Mouse (Mus musculus) layer of hippocampus, adult 9-10 months (tissue): ENCODE measurements around the gene 1700123O20Rik.

ENCODE experiments used
- DNase-seq: peaks from one replicate; pipeline ENCODE4 v3.0.0; 2022; ENCODE audit warnings: low spot score

The 1700123O20Rik gene

DNA sequence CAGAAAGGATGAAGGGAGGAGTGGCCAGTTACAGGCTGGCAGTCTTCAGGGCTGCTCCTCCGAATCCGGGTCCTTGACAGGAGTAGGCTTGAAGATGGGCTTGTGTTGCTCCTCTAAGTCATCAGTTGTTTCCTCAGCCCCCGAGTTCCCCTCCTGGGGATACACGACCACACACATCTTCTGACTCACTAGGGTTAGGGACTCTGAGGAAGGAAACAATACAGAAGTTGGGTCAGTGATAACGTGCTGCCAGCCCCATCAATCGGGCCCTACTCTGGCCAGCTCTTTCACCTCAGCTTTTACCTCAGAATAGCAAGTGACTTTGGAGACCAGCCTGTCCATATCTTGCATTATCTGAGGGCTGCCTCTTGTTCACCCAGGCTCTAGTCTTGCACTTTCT is 38.0 kb downstream of the 1700123O20Rik start:
- DNase-seq = no peak

DNA sequence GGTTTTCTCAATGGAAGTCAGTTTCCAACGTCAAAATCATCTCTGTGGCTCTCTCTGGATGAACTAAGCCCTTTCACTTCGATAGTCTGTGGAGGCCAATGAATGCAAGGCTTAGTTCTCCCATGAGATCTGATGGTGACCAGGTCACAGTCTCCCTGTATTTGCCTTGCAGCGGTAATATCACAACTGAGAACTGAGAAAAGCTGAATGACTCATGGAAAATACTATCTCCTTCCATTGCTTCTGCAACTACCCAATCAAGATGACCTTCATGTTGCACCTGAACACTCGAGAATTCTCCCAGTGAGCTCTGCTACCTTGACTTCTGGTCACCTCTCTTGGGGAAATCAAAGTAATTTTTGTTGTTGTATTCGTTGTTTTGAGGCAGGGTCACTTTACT is 41.5 kb downstream of the 1700123O20Rik start:
- DNase-seq = no peak

GRCm38 (mm10) chr14:54728823-54729653 is 43.0 kb downstream of the 1700123O20Rik start:
- DNase-seq = no peak

DNA sequence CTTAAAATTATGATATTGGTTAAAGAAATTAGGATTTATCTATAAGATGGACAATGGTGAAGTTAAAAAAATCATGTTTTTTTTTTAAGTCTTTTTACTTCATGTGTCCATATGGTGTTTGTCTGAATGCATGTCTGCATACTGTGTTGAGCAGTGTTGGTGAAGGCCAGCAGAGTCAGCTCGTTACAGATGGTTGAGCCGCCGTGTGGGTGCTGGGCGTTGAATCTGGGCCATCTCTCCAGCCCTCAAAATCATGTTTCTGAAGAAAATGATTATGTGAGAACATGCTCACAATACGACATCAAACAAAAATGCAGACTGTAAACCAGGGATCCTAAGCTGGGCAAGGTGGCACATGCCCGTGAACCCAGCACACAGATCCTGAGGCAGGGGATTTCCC is 44.3 kb downstream of the 1700123O20Rik start:
- DNase-seq = no peak

DNA sequence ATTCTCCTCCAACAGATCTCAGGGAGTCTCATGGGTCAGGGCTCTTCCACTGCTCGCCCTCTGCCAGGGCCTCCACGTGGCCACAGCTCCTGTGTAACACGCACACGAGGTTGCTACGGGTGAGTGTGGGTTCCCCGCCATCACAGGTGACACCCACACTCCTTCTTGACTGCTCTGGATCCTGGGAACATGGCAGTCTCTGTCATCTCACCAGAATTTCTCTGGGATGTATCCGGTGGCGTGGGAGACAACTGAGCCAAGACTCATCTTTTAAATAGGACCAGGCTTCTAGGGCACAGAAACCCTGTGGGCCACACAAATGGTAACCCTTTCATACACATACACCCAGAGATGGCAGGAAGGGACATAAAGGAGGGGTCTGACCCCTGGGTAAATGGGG is 46.2 kb downstream of the 1700123O20Rik start:
- no peak for DNase-seq

DNA sequence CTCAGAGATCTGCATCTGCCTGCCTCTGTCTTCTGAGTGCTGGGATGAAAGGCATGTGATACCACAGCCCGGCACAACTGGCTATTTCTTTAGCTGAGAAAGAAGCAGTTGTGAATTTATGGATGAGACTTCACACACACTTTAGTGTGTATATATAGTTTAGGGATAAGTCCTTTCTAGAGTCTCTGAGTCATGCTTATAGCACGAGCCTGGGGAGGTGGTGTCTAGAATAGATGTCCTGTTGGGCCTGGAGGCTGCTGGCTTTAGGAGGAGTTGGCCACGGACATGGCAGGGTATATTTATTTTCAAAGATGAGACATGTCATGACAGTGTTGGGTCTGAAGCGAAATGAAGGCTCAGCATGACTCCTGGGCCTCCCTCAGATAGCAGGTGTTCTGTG is 48.0 kb downstream of the 1700123O20Rik start:
- DNase-seq = no peak

DNA sequence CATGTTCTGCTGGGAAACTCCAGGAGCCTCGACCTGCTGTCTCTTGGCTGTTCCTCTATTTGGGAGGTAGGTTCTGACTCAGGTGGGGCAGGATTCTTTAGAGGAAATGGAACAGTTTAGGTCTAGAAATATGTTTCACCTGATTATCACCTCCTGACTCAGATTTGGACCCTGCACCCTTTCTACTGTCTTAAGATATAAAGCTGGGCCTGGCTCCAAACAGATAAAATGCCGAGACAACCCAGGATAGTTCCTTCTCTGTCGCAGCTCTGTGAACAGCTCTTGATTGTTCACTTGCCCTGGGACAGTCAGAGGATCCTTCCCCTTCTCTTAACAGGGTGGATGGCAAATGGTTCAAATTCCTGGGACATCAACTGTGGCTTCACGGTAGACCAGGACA is 49.2 kb downstream of the 1700123O20Rik start:
- DNase-seq = no peak

- DNase-seq = no peak
Observed at GRCm38 (mm10) chr14:54736555-54737552, 50.8 kb downstream of the 1700123O20Rik start.

GRCm38 (mm10) chr14:54737634-54738033 is 51.6 kb downstream of the 1700123O20Rik start:
- DNase-seq = no peak
